Mouse (Mus musculus): Measurements from ENCODE around the gene Asphd2. TPM values are rescaled to one million over a fixed set of nuclear protein-coding genes. Genes with fewer than 3 reads are reported as not detected.

Asphd2 gene
- polyA plus RNA-seq, 1 experiment from 2014 or later: 58.8 TPM

DNA sequence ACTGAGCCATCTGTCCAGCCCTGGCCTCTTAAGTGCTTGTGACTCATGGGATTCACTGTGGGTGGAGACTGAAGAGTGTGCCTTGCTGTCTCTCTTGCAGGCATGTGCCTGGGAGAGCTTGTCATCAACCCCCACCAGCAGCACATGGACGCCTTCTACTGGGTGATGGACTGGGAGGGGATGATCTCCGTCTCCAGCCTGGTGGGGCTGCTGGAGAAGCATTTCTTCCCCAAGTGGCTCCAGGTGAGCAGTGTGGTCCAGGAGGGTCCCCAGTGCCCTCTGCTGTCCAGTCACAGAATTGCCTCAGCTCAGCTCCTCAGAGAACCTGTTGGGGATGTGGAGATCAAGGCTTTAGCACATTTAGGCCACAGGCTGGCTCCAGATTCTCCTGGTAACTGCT lies 59.2 kb downstream of the Asphd2 start:
- no peaks in the 10 kb centered on the region for H3K4me1 ChIP-seq (ENCODE audit: control insufficient read depth, insufficient read depth, low read length)
- 21% methylated on average over 2 of the region's 2 CpGs for WGBS
- no peak for ATAC-seq
- H3K4me2 ChIP-seq (ENCODE audit: low read length): no peak overlapping the region
- H3K9ac ChIP-seq (ENCODE audit: low read depth, low read length): no peak overlapping the region
- no peak overlapping the region for H3K4me3 ChIP-seq (ENCODE audit: low read depth, low read length)
- no peak overlapping the region for H3K27ac ChIP-seq (ENCODE audit: low read length)
- no peaks in the 10 kb centered on the region for H3K27me3 ChIP-seq (ENCODE audit: control insufficient read depth, insufficient read depth, low read depth, low read length)
- peaks cover 63% of the 10 kb centered on the region for H3K36me3 ChIP-seq (ENCODE audit: control insufficient read depth, insufficient read depth, low read length)
- no peaks in the 10 kb centered on the region for H3K9me3 ChIP-seq (replicated peaks; ENCODE audit: control insufficient read depth, low read length, poor library complexity, severe bottlenecking)

Other genes starting within 250 kb of the Asphd2 start
- 1.0 and 1.6 TPM in 2 replicates for gene Cryba4, start 142.3 kb downstream of the Asphd2 start, polyA plus RNA-seq (2015; fragmentation: Nextera tagmentation; extraction: Ambion mirVana)
- 5.1 and 5.8 TPM in 2 replicates for gene Crybb1, start 139.1 kb downstream of the Asphd2 start, polyA plus RNA-seq (2015; fragmentation: Nextera tagmentation; extraction: Ambion mirVana)
- 26.2 and 34.5 TPM in 2 replicates for gene Tpst2, start 118.2 kb downstream of the Asphd2 start, polyA plus RNA-seq (2015; fragmentation: Nextera tagmentation; extraction: Ambion mirVana)
- 37.0 and 37.2 TPM in 2 replicates for gene Tfip11, start 68.5 kb downstream of the Asphd2 start, polyA plus RNA-seq (2015; fragmentation: Nextera tagmentation; extraction: Ambion mirVana)
- 51.7 and 56.8 TPM in 2 replicates for gene Srrd, start 51.8 kb downstream of the Asphd2 start, polyA plus RNA-seq (2015; fragmentation: Nextera tagmentation; extraction: Ambion mirVana)
- gene Hps4, start 51.8 kb downstream of the Asphd2 start, polyA plus RNA-seq (2015; fragmentation: Nextera tagmentation; extraction: Ambion mirVana): 41.8 and 45.6 TPM in 2 replicates
- 0.17 and 0.29 TPM in 2 replicates for gene Gm6583, start 38.8 kb downstream of the Asphd2 start, polyA plus RNA-seq (2015; fragmentation: Nextera tagmentation; extraction: Ambion mirVana)
- gene Gm6588, start 54.6 kb upstream of the Asphd2 start, polyA plus RNA-seq (2015; fragmentation: Nextera tagmentation; extraction: Ambion mirVana): 1.0 and 1.6 TPM in 2 replicates
- gene Sez6l, start 182.3 kb upstream of the Asphd2 start, polyA plus RNA-seq (2015; fragmentation: Nextera tagmentation; extraction: Ambion mirVana): 72.9 and 75.7 TPM in 2 replicates

All from midbrain, embryonic 16.5 days (tissue).